Mouse (Mus musculus): ENCODE measurements at regions not wholly inside any gene's neighbourhood (a gene's known extent, or its start where the extent isn't known, plus 50 kb on each side); places are given as distances from the start of the nearest gene placed in this dataset.

DNA sequence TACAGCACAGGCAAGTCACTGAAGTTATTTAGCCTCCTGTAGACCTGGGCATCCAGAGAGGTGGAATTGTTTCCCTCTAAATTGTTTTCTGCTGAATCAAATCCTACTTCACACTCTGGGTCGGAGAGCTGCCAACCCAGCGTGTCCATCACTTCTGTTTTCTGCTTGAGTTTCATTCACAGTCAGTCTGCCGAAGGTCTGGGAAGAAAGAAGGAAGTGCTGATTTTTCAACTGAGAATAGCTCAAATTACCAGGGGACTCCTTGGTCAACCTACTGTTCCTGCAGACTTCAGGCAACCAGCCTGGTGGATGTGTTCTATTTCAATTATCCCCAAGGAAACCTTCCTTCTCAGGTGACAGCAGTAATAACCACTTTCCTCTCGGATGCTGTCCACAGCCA is 179.1 kb upstream of the Nckap5 start:
- DNase-seq (ENCODE audit: low spot score in 2 of 2), result no peak

DNA sequence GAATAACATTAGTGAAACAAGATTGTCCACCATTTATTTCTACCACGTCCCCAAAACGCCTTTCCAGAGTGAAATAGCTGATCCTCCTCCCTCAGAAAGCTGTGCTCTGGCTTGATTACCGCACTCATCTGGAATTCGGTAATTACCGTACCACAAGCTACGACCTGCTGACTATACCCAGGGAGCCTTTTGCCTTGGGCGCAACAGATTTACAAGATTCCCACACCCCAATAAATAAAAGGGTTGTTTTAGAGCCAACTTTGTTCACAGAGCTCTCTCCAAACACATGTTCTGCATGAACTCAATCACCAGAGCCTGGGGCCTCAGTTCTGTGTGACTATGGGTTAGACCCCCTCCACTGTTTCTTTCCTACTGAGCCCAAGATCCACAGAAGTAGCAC is 171.1 kb upstream of the Nckap5 start:
- no peak for DNase-seq (ENCODE audit: low spot score in 2 of 2)

DNA sequence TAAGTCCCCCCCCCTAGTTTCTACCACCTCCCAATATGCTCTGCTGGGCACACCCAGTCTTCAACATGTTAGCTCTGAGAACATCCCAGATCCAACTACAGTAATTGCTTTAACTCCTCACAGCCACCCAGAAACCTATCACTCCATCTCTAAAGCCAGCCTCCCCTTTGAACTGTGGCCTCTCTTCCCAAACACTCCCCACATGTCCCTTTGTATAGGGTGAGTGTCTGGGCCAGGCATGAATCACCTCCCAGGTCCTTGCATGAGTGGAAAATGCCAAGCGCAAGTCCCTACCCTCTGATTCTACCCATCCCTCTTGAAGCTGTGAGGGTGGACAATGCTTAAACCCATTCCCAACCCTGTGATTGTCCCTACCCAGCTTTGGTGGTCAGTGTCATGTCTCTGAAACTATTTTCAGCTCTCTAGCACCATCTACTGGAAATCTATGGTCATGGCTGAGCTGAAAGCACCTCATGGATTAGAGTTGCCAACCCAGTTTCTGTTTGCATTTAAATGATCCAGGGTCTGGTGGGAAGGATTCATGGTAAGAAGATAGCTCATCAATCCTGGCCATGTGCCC is 162.6 kb upstream of the Nckap5 start:
- DNase-seq (ENCODE audit: low spot score in 2 of 2), result no peak

GRCm38 (mm10) chr1:126992441-126992840 is 161.8 kb upstream of the Nckap5 start:
- no peak for DNase-seq (ENCODE audit: low spot score in 2 of 2)

- no peak for DNase-seq (ENCODE audit: low spot score in 2 of 2)
Observed at GRCm38 (mm10) chr1:126982805-126983204, 152.2 kb upstream of the Nckap5 start.

DNA sequence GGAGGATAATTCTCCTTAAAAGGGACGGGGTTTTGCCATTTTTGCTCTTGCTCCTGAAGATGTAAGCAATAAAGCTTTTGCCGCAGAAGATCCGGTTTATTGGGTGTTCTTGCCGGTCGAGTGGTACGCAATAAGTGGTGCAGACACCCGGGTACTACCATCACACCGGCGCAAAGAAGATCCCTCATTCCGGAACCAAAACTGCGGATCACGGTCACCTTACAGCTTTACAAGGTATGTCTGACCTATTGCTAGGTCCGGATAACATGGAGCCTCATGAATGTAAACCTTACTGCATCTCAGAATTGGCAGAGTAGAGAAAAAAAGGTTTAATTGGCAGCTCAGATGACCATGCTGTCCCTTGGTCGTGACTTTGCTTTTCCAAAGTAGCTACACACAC is 149.7 kb upstream of the Nckap5 start:
- no peak for DNase-seq (ENCODE audit: low spot score in 2 of 2)

DNA sequence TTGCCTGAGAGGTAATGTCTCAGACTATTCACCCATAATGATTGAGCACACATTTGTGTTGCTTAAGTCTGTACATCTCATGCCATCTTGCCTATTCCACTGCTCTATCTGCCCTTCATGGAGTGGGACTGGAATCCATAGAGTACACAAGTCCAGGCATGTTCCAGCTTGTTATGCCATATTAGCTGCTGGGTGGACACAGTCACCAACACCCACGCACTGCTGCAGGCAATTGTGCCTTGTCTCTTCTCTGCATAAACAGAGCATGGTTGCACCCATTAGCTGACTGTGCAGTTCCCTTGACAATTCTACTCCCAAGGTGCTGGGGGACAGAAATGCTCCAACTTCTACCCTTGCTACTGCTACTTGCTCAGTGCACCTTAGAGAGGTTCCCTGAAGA is 143.3 kb upstream of the Nckap5 start:
- DNase-seq (ENCODE audit: low spot score in 2 of 2), result no peak

DNA sequence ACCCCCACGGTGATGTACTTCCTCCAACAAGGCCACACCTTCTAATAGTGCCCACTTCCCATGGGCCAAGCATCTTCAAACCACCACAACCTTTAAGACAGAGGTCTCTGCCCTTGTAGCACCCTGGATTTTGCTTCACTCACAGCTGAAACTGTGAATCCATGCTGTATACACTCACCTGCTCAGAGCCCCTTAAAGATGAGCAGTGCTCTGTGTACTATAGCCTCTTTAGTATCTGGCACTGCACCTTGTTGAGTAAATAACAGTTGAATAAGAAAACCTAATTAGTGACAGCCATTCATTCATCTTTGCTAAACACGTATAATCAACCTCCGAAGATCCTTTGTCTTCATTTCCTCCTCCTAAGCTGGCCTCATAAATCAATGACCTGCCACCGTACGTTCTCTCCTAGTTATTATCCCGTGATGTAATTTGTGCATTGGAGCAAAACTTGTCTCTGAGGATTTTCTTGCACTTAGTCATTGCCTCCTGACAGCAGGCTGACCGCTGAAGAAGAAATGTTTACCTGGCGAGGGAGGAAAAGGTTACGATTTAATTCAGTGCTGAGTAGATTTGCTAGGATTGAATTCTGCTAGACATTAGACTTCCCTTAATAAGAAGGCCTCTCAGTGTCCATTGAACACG is 141.3 kb upstream of the Nckap5 start:
- DNase-seq (ENCODE audit: low spot score in 2 of 2), result no peak

DNA sequence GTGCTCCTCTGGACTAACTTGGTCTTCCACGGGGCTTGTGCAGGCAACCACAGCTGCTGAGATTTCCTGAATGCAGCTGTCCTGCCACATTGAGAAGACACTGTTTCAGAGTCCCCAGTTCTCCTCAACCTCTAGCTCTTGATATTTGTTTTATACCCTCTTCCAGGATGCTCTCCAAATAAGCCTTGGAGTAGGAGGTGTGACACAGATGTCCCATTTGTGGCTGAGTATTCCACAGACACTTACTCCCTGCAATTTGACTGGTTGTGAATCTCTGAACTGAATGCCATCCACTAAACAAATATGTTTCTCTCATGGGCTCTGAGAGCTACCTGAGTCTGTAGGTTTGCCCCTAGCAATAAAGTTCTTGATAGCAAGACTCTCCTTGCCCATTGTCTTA is 140.5 kb upstream of the Nckap5 start:
- DNase-seq (ENCODE audit: low spot score in 2 of 2), result no peak

DNA sequence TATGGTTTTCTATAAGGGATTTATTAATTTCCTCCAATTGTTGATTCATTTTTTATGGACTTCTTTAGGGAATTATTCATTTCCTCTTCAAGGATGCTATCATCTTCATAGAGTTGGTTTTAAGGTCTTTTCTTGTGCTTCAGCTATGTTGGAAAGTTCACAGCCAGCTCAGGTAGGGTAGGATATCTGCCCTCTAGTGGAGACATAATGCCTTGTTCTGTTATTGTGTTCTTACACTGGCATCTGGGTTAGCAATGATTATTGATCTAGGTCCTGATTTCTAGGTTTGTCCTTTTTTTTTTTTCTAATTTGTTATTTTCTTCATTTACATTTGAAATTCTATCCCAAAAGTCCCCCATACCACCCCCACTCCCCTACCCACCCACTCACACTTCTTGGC is 135.8 kb upstream of the Nckap5 start:
- DNase-seq (ENCODE audit: low spot score in 2 of 2), result no peak

DNA sequence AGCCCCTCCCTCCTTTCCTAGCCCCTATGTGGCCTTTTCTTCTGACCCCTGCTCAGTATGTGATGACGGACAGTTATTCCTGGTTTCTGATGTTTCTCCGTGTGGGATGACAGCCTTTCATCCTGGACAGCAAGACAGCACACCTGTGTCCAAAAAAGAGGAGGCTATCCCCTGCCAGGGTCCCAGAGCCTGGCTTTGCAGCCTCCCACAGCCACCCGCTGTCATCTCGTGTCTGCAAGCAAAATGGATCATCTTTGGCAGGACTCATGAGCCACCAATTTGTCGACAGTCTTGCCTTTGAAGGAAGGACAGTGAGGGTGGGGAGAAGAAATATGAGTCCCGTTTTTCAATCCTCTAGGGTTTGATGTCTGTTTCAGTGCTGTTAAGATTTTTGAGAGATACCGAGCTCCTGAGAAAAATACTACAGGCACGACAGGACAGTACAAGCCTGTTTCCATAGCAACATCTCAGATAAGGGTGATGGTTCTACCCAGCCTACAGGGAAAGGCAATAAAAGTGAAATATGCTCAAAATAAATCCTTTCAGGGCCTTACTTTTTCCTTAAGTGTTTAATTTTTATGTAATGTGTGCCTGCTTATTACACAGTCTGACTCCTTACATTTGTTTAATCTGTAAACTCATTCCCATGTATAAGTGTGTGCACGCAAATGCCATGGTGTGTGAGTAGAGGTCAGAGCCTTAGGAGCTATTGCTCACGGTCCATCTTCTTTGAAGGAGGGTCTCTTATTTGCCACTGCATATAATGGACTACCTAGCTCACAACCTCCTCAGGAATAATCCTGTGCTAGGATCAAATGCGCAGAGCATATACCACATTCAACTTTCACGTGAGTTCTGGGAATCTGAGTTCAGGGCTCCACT is 125.5 kb upstream of the Nckap5 start:
- no peak for DNase-seq (ENCODE audit: low spot score in 2 of 2)

DNA sequence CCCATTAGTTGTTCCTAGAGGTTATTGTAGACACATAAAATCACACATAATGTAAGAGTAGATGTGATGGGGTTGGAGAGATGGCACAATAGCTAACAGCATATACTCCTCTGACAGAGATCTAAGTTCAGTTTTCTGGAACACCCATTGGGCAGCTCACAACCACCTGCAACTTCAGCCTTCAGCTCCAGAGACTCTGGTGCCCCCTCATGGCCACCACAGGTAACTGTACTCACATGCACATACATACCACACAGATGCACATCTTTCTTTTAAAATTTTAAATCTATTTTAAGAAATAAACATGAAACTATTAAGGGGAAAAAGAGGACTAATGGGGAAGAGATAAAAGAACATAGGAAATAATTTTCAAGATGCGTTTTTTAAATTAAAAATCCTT is 117.3 kb upstream of the Nckap5 start:
- DNase-seq (ENCODE audit: low spot score in 2 of 2), result no peak

- no peak for DNase-seq (ENCODE audit: low spot score in 2 of 2)
Observed at GRCm38 (mm10) chr1:126932658-126933057, 102.1 kb upstream of the Nckap5 start.

DNA sequence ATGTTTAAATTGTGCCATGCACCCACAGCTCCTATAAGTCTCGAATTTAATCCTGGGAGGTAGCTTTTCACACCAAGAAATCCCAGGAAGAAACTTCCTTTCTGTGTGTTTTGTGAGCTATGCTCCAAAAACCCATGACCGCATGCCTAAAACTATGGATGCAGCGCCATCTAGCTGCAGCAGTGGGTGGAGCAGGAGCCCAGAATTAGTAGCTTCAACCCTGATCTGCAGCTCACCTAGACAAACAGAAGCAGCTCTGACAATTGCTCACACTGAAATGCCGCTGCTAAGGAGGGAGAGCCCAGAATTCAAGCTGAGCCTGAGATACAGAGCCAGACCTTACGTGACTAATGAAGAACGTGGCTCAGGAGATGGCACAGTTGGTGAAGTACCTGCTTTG is 101.2 kb upstream of the Nckap5 start:
- DNase-seq (ENCODE audit: low spot score in 2 of 2), result peak in 1 of 2 experiments; percentile 27

DNA sequence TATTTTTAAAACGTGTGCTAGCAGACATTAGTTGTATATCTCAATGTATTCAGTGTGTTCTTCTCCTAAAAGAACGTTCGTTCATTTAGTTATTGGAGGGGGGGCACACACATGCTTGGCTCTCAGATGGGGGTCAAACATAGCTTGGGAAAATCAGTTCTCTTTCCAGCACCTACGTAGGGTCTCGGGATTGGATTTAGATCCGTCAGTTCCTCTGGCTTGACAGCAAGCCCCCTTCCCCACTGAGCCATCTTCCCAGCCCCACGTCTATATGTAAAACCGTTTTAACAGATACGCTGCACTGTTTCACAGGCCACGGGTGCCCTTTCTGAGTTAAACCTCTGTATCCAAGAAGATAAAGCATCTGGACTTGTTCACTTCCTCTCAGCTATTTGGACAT is 100.5 kb upstream of the Nckap5 start:
- no peak for DNase-seq (ENCODE audit: low spot score in 2 of 2)

GRCm38 (mm10) chr1:126930611-126931010 is 100.0 kb upstream of the Nckap5 start:
- no peak for DNase-seq (ENCODE audit: low spot score in 2 of 2)

- DNase-seq (ENCODE audit: low spot score in 2 of 2), result no peak
Observed at GRCm38 (mm10) chr1:126929666-126930065, 99.1 kb upstream of the Nckap5 start.

DNA sequence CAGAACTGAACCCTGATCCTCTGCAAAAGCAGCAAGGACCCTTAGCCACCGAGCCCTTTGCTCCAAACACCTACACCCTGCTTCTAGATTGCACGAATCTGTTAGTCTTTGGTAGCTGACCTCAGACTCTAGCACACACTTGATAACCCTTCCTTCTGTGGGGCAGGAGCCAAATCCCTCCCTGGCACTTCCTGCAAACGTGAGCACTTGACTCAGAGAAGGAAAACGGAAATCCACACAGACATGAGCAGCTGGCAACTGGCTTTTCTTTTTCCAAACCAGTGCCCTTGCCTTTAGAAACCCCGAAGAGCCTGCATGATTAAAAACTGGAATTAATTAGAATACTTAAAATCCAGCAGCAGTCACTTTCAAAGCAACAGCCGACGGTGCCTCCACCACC is 97.6 kb upstream of the Nckap5 start:
- DNase-seq (ENCODE audit: low spot score in 2 of 2), result no peak

- DNase-seq (ENCODE audit: low spot score in 2 of 2), result no peak
Observed at GRCm38 (mm10) chr1:126925150-126926035, 94.8 kb upstream of the Nckap5 start.

DNA sequence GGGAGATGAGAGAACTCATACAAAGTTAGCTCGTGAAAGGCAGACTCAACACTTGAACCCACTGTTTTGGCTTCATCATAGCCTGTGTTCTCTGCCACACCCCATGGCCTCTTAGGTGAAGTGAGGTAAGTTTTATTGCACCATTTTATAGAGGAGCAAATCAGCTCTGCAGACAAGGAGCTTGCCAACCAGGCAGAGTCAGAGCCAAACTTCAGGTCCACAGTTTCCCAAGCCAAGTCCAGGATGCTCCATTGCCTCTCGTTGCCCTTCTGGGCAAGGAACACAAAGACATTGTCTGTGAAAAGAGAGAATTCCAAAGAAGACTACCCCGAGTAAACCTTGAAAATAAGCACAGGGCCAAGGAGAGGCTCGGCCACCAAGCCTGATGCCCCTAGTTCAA is 93.4 kb upstream of the Nckap5 start:
- DNase-seq (ENCODE audit: low spot score in 2 of 2), result no peak

DNA sequence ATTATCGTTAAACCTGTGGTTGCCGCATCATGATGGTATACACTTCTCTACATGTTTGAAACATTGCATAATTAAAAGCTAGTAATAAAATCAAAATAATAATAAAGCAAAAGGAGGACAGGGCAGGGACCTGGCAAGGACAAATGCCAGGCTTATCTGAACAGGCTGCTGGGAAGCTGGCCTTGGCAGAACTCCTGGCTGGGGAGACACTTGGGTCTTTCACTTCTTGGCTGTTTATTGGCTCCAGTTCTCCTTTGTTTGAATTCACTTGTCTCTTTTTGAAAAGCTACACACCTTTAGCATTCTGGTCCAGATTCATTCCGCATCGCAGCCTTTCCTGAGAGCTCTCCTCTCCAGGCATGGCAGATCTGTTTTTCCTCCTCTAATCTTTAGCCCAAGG is 91.6 kb upstream of the Nckap5 start:
- no peak for DNase-seq (ENCODE audit: low spot score in 2 of 2)

DNA sequence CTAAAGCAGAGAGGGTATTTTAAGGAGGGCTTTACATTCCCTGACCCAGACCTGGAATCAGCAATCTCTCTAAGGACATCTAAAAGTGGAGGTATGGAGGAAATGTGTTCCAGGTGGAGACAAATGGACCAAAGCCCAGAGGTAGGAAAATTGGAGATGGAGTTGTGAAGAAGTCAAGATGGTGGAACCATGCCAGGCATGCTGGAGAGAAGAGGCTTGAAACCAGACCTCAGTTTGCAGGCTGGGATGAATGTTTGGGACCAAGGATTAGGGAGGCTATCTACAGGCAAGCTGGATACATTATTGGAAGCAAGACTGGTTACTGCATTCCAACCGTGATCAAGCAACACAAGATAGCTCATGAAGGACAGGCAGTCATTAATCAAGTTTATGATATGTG is 88.3 kb upstream of the Nckap5 start:
- no peak for DNase-seq (ENCODE audit: low spot score in 2 of 2)

Data from natural killer cell, adult 2 months (primary cell).